Mouse (Mus musculus): ENCODE measurements around the gene Evpl. TPM values are rescaled to one million over a fixed set of nuclear protein-coding genes. Genes with fewer than 3 reads are reported as not detected.
A peak's percentile ranks its signal among the peaks of the same experiment; 100 is the strongest.
"Not testable (repeated sequence)": the region's sequence is repeated elsewhere in the genome, so short reads cannot be mapped to it uniquely, and the experiment has no call there.

Evpl gene
- total RNA-seq (2022): under 1 TPM; 0.49 to 0.94 (median 0.56) TPM

- no peak for DNase-seq (ENCODE audit: low spot score)
Measured at GRCm38 (mm10) chr11:116237742-116238395, at the start of gene Evpl. Gene Evpl, minus strand, starts transcription at chr11:116238077.

GRCm38 (mm10) chr11:116287351-116287750 lies 49.5 kb upstream of the Evpl start:
- DNase-seq (ENCODE audit: low spot score): no peak

GRCm38 (mm10) chr11:116285770-116286191 lies 47.9 kb upstream of the Evpl start:
- peak; percentile 36 for DNase-seq (ENCODE audit: low spot score)

DNA sequence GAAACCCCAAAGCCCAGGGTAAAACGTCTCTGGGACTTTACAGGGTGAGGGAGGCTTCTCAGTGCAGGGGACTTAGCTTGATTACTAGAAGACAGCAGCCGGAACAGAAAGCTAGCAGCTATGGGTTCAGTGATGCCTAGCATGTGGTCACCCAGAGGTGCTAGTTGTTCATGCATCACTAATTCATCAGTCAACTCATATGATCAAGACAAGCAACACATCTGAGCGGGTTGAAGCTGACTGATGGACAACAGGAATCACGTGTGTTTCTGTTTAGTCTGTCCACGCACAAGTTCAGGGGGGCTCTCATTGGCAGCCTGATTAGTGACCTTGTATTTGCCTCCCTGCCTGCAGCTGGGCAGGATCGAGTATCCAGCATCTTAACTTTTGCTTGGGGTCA lies 46.1 kb upstream of the Evpl start:
- no peak for DNase-seq (ENCODE audit: low spot score)

GRCm38 (mm10) chr11:116282912-116283521 lies 45.1 kb upstream of the Evpl start:
- DNase-seq (ENCODE audit: low spot score): no peak

DNA sequence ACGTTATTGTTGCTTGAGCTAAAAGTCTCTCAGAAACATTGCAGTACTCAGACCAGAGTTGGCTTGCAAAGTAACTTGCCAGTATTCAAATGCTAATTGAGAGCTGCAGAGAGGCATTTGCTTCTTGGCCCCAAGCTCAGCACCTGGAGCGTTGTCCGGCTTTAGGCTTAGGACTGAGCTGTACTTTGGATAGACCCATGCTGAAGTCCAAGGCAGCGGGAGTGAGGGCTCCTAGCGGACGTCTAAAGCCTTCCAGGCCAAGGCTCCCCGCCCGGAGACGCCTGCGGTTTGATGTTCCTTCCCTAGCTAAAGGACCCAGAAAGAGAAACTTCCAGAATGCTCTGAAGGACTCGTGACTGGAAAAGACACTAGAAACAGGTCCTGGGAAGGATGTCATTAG lies 44.2 kb upstream of the Evpl start:
- no peak for DNase-seq (ENCODE audit: low spot score)

DNA sequence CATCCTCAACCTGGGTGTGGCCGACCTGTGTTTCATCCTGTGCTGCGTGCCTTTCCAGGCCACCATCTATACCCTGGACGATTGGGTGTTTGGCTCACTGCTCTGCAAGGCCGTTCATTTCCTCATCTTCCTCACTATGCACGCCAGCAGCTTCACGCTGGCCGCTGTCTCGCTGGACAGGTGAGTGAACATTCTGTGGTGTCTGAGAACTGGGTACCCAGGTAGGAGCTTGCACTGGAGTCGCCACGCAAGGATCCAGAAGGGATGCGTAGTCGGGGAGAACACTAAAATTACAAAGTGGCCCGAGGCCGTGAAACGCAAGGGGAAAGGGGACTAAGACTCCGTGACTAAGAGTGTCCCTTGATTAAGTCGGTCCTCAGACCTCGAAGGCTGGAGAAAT lies 43.8 kb upstream of the Evpl start:
- no peak for DNase-seq (ENCODE audit: low spot score)

DNA sequence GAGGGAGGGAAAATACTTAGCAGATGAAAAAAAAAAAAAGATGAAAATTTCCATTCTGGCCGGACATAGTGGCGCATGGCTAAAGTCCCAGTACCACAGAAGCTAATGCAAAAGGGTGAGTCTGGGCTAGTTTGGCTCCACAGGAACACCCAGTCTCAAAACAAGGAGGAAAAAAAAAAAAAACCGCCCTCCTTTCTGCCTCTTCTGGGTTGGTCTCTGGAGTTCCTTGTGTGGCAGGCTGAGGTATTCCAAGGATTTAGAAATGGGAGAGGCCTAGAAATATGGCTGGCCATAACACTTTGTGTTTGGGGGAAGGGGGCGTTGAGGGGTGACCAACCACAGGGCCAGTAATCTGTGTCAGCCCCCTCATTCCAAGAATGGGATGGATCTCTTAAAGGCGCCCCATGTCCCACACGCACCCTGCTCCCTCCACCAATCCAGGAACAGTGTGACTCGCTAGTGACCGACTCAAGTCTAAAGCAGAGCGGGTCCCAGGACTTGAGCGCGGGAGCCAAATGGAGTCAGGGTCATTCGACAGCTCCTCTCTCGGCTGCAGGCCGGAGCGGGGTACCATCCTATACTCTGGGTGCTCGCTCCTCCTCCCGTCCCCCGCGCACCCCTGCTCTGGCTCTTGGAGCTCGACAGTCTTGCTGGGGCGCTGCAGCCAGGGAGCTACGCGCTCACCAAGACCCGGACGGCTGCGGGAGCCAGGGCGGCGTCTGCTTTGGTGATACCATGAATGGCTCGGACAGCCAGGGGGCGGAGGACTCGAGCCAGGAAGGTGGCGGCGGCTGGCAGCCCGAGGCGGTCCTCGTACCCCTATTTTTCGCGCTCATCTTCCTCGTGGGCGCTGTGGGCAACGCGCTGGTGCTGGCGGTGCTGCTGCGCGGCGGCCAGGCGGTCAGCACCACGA lies 43.1 kb upstream of the Evpl start, which contains the start of gene Galr2:
Gene Galr2 (plus strand): TSS at position 189 of the 913 bp plus-strand sequence.
- DNase-seq (ENCODE audit: low spot score): no peak

- not testable (repeated sequence) for DNase-seq (ENCODE audit: low spot score)
Measured at GRCm38 (mm10) chr11:116277184-116277583, 39.3 kb upstream of the Evpl start.

- DNase-seq (ENCODE audit: low spot score): peak; percentile 95
Measured at GRCm38 (mm10) chr11:116274045-116274666, 36.3 kb upstream of the Evpl start, which contains the start of gene Srp68. Gene Srp68, minus strand, starts transcription at chr11:116274217.

GRCm38 (mm10) chr11:116273469-116274044 lies 35.7 kb upstream of the Evpl start:
- no peak for DNase-seq (ENCODE audit: low spot score)

DNA sequence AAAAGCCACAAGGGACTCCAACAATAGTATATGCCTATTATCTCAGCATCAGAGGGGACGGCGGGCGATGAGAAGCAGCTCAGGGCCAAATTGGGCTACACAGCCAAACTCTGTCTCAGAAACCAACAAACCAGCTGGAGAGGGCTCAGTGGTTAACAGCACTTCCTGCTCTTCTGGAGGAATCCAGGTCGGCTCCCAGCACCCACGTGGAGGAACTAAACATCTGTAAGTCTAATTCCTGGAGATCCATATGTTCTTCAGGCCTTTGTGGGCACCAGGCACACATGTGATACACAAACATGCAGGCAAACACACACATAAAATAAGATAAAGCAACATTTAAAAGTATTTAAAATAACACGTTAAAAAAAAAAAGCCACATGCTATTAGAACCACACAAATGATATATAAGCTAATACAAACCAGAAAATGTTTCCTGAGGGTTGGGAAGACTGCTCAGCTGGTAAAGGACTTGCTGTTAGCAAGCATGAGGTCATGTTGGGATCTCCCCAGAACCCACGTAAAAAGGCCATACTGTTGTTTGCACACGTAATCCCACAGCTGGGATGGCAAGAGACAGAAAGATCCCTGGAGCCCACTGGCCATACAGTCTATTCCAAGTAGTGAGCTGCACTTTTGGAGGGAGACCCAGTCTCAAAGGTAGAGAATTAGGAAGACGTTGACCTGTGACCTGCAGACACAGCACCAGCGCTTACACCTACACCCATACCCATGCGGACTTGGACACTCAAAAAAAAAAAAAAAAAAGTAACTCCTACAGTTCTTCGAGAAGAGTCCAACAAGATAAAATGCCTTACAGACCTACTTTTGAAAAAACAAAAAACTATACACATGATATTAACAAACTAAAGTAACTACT lies 35.0 kb upstream of the Evpl start:
- no peak for DNase-seq (ENCODE audit: low spot score)

GRCm38 (mm10) chr11:116269560-116269959 lies 31.7 kb upstream of the Evpl start:
- no peak for DNase-seq (ENCODE audit: low spot score)

DNA sequence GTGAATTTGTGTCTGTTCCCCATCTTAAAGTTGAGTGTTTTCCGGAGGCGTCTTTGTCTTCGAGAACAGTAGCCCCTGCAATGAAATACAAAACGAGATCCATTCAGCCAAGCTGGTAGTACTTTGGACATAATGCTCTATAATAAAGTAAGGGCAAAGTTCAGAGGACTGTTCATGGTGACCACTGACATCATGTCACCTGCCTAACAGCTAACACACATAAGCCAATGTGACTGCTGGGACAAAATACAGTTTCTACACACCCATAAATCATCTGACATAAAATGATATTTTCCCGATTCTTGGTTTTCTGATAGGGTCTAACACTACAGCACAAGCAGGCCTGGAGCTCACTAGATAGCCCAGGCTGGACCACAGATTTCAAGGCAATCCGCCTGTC lies 30.4 kb upstream of the Evpl start:
- no peak for DNase-seq (ENCODE audit: low spot score)

GRCm38 (mm10) chr11:116267637-116268036 lies 29.8 kb upstream of the Evpl start:
- no peak for DNase-seq (ENCODE audit: low spot score)

DNA sequence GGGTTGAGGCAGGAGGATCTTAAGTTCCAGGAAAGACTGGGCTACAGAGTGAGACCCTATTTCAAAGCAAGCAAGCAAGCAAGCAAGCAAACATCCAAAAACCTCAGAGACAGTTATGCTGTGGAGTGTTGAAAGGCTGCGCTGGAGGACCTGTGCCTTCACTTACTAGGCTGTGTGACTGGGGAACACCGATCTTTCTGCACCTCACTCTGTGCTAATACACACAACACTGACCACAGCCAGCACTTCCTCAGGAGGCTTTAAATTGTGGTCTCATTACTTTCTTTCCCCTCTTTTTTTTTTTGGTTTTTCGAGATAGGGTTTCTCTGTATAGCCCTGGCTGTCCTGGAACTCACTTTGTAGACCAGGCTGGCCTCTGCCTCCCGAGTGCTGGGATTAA lies 28.0 kb upstream of the Evpl start:
- DNase-seq (ENCODE audit: low spot score): no peak

GRCm38 (mm10) chr11:116265352-116265751 lies 27.5 kb upstream of the Evpl start:
- no peak for DNase-seq (ENCODE audit: low spot score)

- no peak for DNase-seq (ENCODE audit: low spot score)
Measured at GRCm38 (mm10) chr11:116260259-116260658, 22.4 kb upstream of the Evpl start.

DNA sequence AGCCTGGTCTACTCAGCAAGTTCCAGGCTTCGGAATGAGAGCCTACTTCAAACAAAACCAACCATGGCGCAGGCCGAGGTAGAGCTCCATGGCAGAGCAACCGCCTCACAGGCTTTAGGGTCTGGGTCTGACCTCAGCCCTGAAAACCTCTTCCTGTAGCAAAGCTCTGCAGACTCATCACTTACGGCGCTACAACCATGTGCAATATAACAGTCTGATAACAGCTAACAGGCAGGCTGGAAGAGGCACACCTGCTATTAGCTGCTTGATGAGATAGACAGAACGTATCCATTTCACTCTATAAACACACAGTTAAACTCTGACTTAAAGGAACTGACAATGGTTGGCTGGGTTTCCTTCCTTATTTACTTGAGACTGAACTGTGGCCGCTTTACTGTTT lies 21.6 kb upstream of the Evpl start:
- no peak for DNase-seq (ENCODE audit: low spot score)

DNA sequence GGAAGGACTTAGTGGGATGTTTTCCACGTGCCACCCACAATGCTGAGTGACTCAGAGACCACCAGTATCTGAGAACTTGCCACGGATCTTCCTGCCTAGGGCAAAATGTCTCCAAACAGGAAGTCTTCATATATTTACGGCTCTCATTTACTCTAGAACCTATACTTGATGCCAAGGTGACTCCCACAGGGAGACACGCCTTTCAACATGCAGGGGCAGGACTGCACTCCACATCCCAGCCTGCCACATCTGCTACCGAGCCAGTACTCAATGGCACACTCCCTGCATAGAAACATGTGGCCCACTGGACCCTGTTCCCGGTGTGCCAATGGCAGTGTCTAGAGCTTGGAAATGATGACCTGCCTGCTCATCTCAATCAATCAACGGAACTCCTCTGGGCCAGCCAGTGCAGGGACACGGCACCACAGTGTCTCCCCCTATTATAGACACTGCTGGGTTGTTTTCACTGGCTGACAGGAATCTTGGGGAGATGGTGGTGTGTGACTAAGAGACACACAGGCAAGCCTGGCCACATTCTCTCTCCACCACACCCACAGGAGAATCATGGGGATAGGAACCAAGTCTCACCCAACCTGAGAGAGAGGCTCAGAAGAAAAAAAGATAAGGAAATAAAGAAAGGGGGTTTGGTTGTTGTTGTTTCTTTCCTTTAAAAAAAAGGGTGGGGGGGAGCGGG lies 18.3 kb upstream of the Evpl start:
- no peak for DNase-seq (ENCODE audit: low spot score)
